Mouse (Mus musculus): Measurements from ENCODE around the gene Ssbp1. TPM values are rescaled to one million over a fixed set of nuclear protein-coding genes. Genes with fewer than 3 reads are reported as not detected.

Gene Ssbp1
- 10 to 100 TPM; 30.2 to 30.9 TPM for total RNA-seq (2021)
- long read RNA-seq, experiment 1, full-length matches to known transcripts: 23 of 110 reads
- long read RNA-seq, experiment 1, partial matches to known transcripts: 70 of 110 reads
- long read RNA-seq, experiment 1, other reads (novel, unspliced or antisense): 17 of 110 reads
- long read RNA-seq, experiment 2, full-length matches to known transcripts: 21 of 63 reads
- long read RNA-seq, experiment 2, partial matches to known transcripts: 34 of 63 reads
- long read RNA-seq, experiment 2, other reads (novel, unspliced or antisense): 8 of 63 reads

DNA sequence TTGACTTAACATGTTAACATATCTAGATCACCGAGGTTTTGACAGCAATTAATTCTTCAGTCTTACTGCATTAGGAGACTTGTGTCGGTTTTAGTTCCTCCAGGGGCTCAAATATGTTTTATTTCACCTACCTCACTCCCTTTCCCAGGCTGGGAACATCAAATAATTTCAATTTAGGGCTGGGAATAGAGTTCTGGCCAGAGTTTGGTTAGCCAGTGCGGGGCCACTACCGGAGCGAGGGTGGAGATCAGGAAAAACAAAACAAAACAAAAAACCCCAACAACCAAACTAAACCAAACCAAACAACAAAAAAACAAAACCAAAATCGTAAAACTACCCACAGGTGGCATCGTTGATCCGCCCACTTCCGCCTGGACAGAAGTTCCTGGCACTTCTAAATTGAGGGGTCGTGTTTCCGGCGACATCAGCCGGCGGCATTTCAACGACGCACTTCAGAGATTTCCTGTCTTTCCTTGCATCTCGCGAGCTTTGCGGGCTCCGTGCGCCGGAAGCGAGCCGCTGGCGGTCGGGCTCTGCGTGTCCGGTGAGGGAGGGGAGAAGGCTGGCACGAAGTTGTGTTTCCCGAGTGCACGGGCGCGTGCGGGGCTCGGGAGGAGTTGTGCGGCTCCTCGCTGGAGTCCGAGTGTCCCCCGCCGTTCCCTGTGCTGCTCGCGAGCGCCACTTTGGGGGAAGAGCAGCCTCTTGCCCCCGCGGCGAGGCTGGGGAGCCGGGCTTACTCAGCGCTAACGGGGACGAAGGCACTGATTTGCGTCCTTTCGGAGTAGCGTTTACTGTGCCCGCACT is at the start of gene Ssbp1:
Ssbp1 (plus strand) TSS at position 437 of the 804 bp plus-strand sequence.
- DNase-seq (ENCODE audit: extremely low spot score in 1 of 2, low spot score in 2 of 2): peak; percentile 89 to 91
- intact Hi-C loops (cut with DNase I): loop anchor here (2.0 to 5.0 kb wide), 3 partner anchors 32 to 146 kb away; partner anchors contain the start of genes Agk and Wee2
- H3K27ac ChIP-seq: peak within 1 kb of the TSS; percentile 95
- TF ChIP-seq CTCF (IDR thresholded peaks at IDR 0.05): peak; percentile 10
- peak within 1 kb of the TSS; percentile 56 for H3K4me3 ChIP-seq

DNA sequence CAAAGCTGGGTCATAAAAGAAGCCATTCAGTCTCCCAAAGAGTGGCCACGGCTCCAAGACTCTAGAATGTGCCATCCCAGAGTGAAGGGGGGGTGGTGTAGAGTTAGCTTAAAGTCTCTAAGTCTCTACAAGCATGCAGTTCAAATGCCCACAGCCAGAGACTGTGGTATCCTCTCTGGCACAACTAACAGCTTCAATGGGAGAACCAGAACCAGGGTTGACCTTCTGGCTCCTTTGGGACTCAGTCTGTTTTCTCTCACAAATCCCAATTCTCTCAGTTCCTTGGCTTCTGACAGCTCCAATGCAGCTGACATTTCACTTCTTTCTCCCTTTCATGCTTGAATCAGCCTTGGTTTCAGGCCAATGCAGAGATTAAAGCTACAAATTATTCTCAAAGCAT is 48.1 kb upstream of the Ssbp1 start:
- no peak for DNase-seq (ENCODE audit: extremely low spot score in 1 of 2, low spot score in 2 of 2)
- no peak for TF ChIP-seq CTCF (IDR thresholded peaks at IDR 0.05)
- intact Hi-C loops (cut with DNase I): loop anchor here (5.0 kb wide), 1 partner anchor 49 kb away; the partner anchor contains the start of gene Ssbp1
- no peak overlapping the region for H3K4me3 ChIP-seq
- H3K27ac ChIP-seq: no peak overlapping the region

- H3K27ac ChIP-seq: no peak overlapping the region
- H3K4me3 ChIP-seq: no peak overlapping the region
- no peak for DNase-seq (ENCODE audit: extremely low spot score in 1 of 2, low spot score in 2 of 2)
- TF ChIP-seq CTCF (IDR thresholded peaks at IDR 0.05): peak; percentile 75
- intact Hi-C loops (cut with DNase I): loop anchor here (5.0 kb wide), 1 partner anchor 49 kb away; the partner anchor contains the start of gene Ssbp1
These were observed 47.4 kb upstream of the Ssbp1 start for GRCm38 (mm10) chr6:40423774-40424173.

DNA sequence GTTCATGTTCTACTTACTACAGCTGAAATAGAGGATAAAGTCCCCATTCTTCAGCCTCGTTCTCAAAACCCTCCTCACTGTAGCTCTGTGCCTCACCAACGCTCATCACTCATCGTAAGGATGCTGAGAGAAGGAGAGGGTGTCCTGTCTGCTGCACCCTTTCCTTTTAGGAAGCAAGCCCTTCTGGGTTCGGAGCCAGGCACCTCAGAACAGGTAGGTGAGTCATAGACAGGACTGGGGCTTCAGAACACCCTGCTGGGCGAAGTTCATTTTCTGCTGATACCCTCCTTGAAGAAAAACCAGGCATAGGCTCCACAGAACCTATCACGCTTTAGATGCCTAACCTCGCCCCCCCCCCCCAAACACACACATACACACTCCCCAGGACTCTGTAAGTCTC is 43.7 kb upstream of the Ssbp1 start:
- Histone ChIP-seq H3K27ac (no peak overlapping the region), H3K4me3 (no peak overlapping the region)
- DNase-seq (ENCODE audit: extremely low spot score in 1 of 2, low spot score in 2 of 2): no peak
- no peak for TF ChIP-seq CTCF (IDR thresholded peaks at IDR 0.05)
- intact Hi-C loops (cut with DNase I): no loop called here

DNA sequence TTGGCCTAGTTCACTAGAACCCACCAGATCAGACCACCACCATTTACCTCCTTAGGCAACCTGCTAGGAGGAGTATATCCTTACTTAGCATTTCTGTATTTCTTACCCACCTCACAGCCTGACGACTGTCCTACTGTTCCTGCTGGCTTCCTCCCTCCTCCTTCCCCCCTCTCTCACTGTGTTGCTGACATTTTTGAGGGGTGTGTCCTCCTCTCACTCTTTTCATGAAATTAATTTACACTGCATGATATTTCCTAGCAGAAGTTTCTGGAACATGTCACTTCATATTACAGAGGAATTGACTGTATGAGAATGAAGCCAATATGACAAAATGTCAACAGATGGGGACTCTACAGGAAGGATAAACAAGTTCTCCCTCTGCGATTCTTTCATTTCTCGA is 42.5 kb upstream of the Ssbp1 start:
- no peak overlapping the region for H3K27ac ChIP-seq
- H3K4me3 ChIP-seq: no peak overlapping the region

DNA sequence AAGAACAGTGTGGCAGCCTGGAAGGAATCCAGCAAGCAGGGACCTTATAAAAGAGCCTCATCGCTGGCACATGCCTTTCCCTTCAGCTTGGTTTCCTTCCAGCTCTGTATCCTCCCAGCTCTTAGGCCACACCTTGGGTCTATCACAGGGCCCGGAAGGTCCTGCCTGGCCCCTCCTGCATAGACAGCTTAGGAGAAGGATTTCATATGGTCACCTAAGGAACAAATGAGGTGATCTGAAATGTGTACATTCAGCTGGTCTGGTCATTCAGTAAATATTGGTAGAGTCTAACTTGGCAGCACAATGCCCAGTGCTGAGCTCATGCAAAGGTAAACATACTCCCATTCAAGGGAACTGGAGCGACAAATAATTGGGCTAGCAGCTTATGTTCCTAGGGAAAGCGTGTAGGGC is 41.6 kb upstream of the Ssbp1 start:
- H3K27ac ChIP-seq: no peak overlapping the region
- intact Hi-C loops (cut with DNase I): no loop called here
- DNase-seq (ENCODE audit: extremely low spot score in 1 of 2, low spot score in 2 of 2): no peak
- no peak for TF ChIP-seq CTCF (IDR thresholded peaks at IDR 0.05)
- no peak overlapping the region for H3K4me3 ChIP-seq

More for the DNA sequence above, 42.5 kb upstream of the Ssbp1 start:
- intact Hi-C loops (cut with DNase I): no loop called here
- TF ChIP-seq CTCF (IDR thresholded peaks at IDR 0.05): no peak
- no peak for DNase-seq (ENCODE audit: extremely low spot score in 1 of 2, low spot score in 2 of 2)

DNA sequence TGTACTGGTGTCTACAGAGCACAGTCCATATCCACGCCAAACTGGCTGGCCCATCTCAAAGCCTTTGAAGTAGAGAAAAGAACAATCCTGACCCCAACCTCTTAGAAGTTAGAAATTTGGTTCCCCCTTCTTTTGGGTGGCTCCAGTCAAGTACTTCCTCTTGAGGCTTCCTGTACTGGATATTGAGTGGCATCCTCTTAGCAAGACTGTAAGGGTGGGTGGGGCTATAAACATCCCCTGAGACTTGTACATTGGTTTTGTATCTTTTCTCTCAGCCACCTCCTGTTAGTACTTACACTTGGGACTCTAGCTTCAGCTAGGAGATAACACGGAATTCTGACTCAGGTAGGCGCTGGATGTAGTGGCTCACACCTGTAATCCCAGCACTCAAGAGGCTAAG is 40.9 kb upstream of the Ssbp1 start:
- no peak overlapping the region for H3K27ac ChIP-seq
- intact Hi-C loops (cut with DNase I): no loop called here
- no peak overlapping the region for H3K4me3 ChIP-seq
- no peak for TF ChIP-seq CTCF (IDR thresholded peaks at IDR 0.05)
- no peak for DNase-seq (ENCODE audit: extremely low spot score in 1 of 2, low spot score in 2 of 2)

DNA sequence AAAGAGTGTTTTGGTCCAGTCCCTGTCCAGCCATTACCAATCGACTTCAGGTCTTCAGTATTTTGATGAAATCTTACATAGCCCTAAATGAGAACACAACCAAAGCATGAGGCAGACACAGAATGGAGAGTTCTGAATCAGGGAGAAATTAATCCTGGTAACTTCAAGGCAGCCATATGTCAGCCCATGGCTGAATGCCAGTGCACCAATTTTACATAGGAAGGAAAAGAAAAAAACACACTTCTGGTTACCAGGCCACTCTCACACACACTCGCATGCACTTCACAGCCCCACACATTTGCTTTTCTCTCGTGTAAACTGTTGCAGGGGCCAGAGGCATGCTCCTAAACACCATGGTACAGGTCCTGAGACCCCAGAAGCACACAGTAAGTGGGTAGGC is 40.3 kb upstream of the Ssbp1 start:
- TF ChIP-seq CTCF (IDR thresholded peaks at IDR 0.05): no peak
- Histone ChIP-seq H3K27ac (no peak overlapping the region; the same call in 1 of the 2 replicates), H3K4me3 (no peak overlapping the region)
- DNase-seq (ENCODE audit: extremely low spot score in 1 of 2, low spot score in 2 of 2): no peak
- intact Hi-C loops (cut with DNase I): no loop called here

- H3K27ac ChIP-seq: peak overlapping the region; percentile 7; the same call in 1 of the 2 replicates
- intact Hi-C loops (cut with DNase I): no loop called here
- TF ChIP-seq CTCF (IDR thresholded peaks at IDR 0.05): no peak
- DNase-seq (ENCODE audit: extremely low spot score in 1 of 2, low spot score in 2 of 2): no peak
- no peak overlapping the region for H3K4me3 ChIP-seq
These were observed 39.8 kb upstream of the Ssbp1 start for GRCm38 (mm10) chr6:40431356-40431755.

DNA sequence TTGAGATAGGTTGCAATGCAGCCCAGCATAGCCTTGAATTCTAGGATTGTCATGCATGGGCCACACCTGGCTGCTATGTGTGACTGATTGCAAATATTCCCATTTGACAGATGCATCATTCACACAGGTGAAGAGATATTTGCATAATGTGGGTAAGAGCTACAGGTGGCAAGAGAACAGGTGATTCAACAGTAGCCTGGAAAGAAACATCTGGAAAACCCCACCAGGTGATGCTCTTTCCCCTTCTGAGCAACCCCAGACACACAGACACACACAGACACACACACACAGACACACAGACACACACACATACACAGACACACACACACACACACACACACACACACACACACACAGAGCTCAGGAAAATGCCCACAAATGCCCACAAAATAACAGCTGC is 39.3 kb upstream of the Ssbp1 start:
- no peak for TF ChIP-seq CTCF (IDR thresholded peaks at IDR 0.05)
- H3K4me3 ChIP-seq: no peak overlapping the region
- H3K27ac ChIP-seq: no peak overlapping the region
- no peak for DNase-seq (ENCODE audit: extremely low spot score in 1 of 2, low spot score in 2 of 2)
- intact Hi-C loops (cut with DNase I): no loop called here

GRCm38 (mm10) chr6:40432346-40433275 is 38.5 kb upstream of the Ssbp1 start:
- peak; percentile 39 for DNase-seq (ENCODE audit: extremely low spot score in 1 of 2, low spot score in 2 of 2)
- Histone ChIP-seq H3K4me3 (no peak overlapping the region), H3K27ac (peak overlapping the region; percentile 63)
- TF ChIP-seq CTCF (IDR thresholded peaks at IDR 0.05): no peak
- intact Hi-C loops (cut with DNase I): no loop called here
